Mouse (Mus musculus): ENCODE results near the gene Gm13539. TPM values are rescaled to one million over a fixed set of nuclear protein-coding genes. Genes with fewer than 3 reads are reported as not detected.

Gm13539 gene
- total RNA-seq, 4 experiments from 2014 or later, result not detected

- no peak for DNase-seq (ENCODE audit: low spot score)
These were observed 46.4 kb downstream of the Gm13539 start for GRCm38 (mm10) chr2:25828344-25828947.

GRCm38 (mm10) chr2:25830786-25831185 is 48.7 kb downstream of the Gm13539 start:
- peak; percentile 38 for DNase-seq (ENCODE audit: low spot score)

DNA sequence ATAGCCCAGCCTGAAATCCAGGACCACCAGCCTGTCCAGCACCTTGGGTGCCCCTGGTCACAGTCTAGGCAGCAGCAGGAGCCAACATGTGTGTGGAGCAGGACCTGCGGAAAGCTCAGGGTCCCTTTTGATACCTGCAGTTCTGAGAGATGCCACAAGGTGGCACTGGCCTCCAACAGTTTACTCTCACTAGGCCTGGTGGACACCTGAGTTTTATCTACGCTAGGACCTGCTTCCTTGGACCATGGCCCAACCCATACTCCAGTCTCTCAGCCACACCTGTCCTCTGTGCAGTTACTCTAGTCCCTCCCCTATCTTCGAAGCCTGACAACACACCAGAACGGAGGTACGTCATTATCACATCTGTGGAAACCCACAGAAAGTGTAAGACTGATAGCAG is 54.2 kb downstream of the Gm13539 start:
- peak; percentile 57 for DNase-seq (ENCODE audit: low spot score)

Other genes starting within 250 kb of the Gm13539 start
- gene Traf2, start 235.3 kb upstream of the Gm13539 start, total RNA-seq (2022), result 10 to 100 TPM; 11.8 to 16.3 (median 13.8) TPM
- 100 to 1,000 TPM; 156 to 257 (median 210) TPM for gene Edf1, start 224.4 kb upstream of the Gm13539 start, total RNA-seq (2022)
- 1 to 10 TPM; 1.1 to 2.2 (median 1.5) TPM for gene Mamdc4, start 207.4 kb upstream of the Gm13539 start, total RNA-seq (2022)
- gene Phpt1, start 207.0 kb upstream of the Gm13539 start, total RNA-seq (2022), result 10 to 100 TPM; 58.2 to 72.2 (median 65.4) TPM
- gene Ajm1, start 200.5 kb upstream of the Gm13539 start, total RNA-seq (2022), result under 1 TPM; 0.09 to 0.38 (median 0.25) TPM
- 10 to 100 TPM; 67.3 to 75.3 (median 71.3) TPM for gene Rabl6, start 173.7 kb upstream of the Gm13539 start, total RNA-seq (2022)
- gene Ccdc183, start 164.6 kb upstream of the Gm13539 start, total RNA-seq (2022), result not detected
- gene Tmem141, start 160.3 kb upstream of the Gm13539 start, total RNA-seq (2022), result 10 to 100 TPM; 32.0 to 42.2 (median 38.6) TPM
- 1 to 10 TPM; 3.4 to 6.0 (median 4.3) TPM for gene Fcna, start 154.2 kb upstream of the Gm13539 start, total RNA-seq (2022)
- gene Lcn8, start 129.1 kb upstream of the Gm13539 start, total RNA-seq (2022), result 1 to 10 TPM in 2 of 4 experiments, under 1 TPM in 2; 0.50 to 1.3 (median 0.97) TPM
- gene Lcn5, start 124.3 kb upstream of the Gm13539 start, total RNA-seq (2022), result not detected
- gene Lcn6, start 105.5 kb upstream of the Gm13539 start, total RNA-seq (2022), result not detected
- gene Lcn10, start 99.5 kb upstream of the Gm13539 start, total RNA-seq (2022), result not detected
- gene Obp2a, start 82.2 kb upstream of the Gm13539 start, total RNA-seq (2022), result under 1 TPM in 1 of 4 experiments, not detected in 3; 0.37 TPM
- gene Bmyc, start 75.5 kb upstream of the Gm13539 start, total RNA-seq (2022), result 10 to 100 TPM; 14.2 to 21.0 (median 15.6) TPM
- not detected for gene Obp2b, start 45.2 kb upstream of the Gm13539 start, total RNA-seq (2022)
- gene Lcn3, start 16.7 kb upstream of the Gm13539 start, total RNA-seq (2022), result not detected
- gene Lcn11, start 5.2 kb upstream of the Gm13539 start, total RNA-seq (2022), result not detected
- gene Glt6d1, start 33.6 kb downstream of the Gm13539 start, total RNA-seq (2022), result not detected
- gene Lcn9, start 40.9 kb downstream of the Gm13539 start, total RNA-seq (2022), result not detected
- gene Sohlh1, start 65.0 kb downstream of the Gm13539 start, total RNA-seq (2022), result not detected
- gene Kcnt1, start 81.5 kb downstream of the Gm13539 start, total RNA-seq (2022), result under 1 TPM; 0.44 to 0.90 (median 0.59) TPM
- gene Camsap1, start 201.0 kb downstream of the Gm13539 start, total RNA-seq (2022), result 10 to 100 TPM; 32.6 to 42.3 (median 39.6) TPM
- 10 to 100 TPM; 80.7 to 88.9 (median 87.8) TPM for gene Ubac1, start 239.5 kb downstream of the Gm13539 start, total RNA-seq (2022)

Data from heart, adult 8-10 months (tissue).